Mouse (Mus musculus): ENCODE results near the gene Kmt2d.
"Not testable (repeated sequence)": the region's sequence is repeated elsewhere in the genome, so short reads cannot be mapped to it uniquely, and the experiment has no call there.

Kmt2d gene

DNA sequence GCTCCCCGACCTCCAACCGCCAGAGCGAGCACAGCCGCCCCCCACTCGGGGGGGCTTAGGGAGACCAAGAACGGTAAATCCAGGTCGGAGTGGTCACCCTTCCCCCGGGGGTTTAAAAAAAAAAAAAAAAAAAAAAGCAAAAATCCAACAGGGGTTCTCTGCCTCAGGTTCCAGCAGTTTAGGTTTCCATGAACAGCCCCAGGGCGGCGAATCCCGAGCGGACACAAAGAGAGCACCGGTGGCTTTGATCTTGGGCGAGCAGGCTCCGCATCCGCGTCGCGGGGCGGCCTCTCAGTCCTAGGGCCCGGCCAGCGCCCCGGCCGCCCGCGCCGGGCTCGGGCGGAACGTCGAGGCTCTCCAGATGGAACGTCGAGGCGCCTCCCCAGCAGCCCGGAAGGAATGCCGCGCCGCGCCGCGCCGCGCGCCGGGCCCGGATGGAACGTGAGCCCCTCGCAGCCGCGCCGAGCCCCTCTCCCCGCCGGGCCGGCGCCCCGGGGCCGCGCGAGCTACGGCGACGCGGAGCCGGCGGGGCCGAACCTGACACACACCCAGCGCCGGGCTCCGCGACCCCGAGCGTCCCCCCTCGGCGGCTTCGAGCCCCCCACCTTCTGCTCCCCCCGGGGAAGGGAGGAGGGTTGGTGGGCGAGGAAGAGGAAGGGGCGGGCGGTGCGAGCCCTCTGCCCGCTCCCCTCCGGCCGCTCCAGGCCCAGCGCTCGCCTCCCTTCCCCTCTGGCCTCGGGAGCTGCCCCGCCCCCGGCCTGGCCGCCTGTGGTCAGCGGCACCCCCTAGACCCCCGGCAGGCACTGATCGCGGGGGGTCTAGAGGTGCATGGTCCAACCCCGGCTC, at the start of gene Kmt2d:
TSS of gene Kmt2d (minus strand) at position 135 of the 846 bp plus-strand sequence.
- no peak for DNase-seq (ENCODE audit: low spot score in 2 of 2)

DNA sequence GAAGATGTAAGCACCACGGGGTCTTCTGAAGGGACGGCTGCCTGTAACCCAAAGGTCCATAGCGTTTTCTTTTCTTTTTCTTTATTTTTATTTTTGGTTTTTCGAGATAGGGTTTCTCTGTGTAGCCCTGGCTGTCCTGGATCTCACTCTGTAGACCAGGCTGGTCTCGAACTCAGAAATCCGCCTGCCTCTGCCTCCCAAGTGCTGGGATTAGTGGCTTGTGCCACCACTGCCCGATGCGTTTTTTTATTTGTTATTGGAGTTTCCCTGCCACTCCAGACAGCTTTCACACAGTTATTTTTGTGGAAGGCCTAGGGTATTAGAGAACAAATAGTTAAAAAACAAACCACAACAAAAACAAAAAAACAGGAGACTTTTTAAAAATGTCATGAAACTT, 47.5 kb upstream of the Kmt2d start:
- DNase-seq (ENCODE audit: low spot score in 2 of 2) = not testable (repeated sequence)

DNA sequence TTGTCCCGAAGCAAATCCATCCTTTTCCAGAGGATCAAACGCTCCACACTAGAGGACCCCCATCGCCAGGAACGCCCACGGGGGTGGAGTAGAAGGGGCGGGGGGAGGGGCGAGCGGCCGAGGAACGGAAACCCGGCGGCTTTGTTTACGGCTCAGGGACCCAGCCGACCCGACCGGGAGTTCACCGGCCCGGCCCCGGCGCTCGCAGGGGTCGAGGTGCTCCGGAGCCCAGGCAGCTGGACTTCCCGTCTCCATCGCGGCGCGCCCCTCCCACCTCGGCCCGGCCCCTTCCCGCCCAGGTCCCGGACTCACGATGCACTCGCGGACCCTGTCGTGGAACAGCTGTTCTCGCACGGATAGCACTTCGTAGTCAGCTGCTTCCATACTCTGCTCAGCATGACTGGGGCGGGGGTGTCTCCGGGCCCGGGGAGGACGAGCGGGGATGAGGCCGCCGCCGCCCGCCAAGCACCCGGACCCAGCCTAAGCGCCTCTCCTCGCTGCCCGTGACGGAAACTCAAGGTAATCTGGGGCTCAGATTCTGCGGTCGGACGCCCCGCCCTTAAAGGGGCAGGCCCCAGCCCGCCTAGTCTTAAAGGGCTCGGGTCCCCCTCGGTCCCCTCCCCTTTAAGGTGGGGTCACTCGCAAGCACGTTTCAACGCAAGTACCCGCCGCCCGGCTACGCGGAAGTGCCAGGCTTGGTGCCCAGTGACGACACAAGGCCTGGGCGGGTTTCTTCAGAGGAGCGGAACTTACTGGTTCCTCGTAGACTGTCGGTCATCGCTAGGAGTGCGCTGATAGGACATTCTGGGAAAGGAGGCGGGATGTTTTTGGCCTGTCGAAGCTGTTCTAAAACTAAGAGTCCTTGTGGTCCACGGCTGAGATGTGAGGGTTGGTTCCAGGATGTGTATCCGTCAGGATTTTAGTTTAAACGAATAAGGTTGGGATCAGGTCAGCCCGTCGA, 46.8 kb upstream of the Kmt2d start, which contains the start of gene Lmbr1l:
TSS of gene Lmbr1l (minus strand) at position 694 of the 961 bp plus-strand sequence.
- peak; percentile 96 to 98 for DNase-seq (ENCODE audit: low spot score in 2 of 2)

DNA sequence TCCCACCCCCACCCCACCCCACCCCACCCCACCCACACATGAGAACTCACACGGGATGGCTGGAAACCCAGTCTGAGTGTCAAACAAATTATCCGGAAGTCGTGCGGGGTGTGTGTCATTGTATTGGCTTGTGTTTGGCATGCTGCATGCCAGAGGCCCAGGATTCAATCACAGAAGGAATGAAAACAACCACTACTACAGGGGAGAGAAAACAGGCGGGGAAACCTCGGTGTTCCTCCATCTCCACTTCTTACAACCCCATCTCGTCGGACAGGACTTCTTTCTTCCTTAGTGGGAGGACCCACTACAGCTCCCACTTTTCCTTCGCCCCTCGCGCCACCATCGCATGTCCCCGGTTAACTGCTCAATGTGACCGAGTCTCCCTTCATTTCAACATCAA, 46.1 kb upstream of the Kmt2d start:
- DNase-seq (ENCODE audit: low spot score in 2 of 2) = no peak

DNA sequence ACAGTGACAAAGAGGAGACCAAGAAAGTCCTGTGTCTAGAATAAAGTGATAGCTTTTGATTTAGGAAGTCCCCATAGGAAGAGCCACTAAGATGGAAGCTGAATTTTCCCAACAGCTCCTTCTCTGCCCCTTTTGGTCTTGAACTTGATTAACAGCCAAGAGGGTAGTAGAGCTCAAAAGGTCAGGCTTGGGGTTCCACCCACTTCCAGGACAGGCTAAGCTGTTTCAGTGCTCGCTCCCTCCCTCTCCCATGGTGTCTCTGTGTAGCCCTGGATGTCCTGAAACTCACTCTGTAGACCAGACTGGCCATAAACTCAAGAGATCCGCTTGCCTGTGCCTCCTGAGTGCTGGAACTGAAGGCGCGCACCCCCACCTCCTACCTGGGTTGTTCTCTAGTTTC, 45.0 kb upstream of the Kmt2d start:
- no peak for DNase-seq (ENCODE audit: low spot score in 2 of 2)

DNA sequence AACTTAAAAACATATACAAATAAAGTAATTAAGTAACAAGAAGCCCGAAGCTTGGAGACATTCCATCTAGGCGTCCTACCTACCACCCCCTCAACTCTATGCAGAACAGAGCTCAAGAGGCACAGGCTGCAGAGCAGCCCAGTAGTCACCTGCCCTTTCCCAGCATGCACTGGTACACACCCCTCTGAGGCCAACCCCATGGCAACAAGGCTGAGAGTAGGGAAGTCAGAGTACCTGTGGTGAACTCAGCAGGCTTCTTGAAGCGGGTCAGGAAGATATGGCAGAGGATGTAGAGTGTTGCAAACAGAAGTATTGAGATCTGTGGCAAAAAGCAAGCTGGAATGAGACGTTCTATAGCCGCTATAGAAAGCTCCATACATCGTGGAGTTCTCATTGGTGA, 43.9 kb upstream of the Kmt2d start:
- no peak for DNase-seq (ENCODE audit: low spot score in 2 of 2)

DNA sequence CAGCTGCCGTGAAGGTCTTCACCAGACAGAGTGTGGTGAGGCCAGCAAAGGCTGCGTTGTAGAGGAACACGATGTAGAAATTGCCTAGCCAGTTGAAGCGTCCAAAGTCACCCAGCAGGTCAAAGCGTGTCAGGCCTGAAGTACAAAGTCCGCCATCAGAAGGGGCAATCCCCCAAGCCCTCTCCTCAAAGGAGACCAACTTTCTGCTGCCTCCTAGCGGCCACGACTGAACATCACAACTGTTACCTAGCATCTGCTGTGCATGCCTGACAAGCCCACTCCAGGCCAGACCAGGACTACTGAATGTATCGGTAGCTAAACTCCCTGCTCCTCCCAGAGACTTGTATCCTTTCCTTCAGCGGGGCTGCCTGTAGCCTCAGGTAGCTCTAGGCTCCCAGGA, 33.7 kb upstream of the Kmt2d start:
- DNase-seq (ENCODE audit: low spot score in 2 of 2) = no peak

DNA sequence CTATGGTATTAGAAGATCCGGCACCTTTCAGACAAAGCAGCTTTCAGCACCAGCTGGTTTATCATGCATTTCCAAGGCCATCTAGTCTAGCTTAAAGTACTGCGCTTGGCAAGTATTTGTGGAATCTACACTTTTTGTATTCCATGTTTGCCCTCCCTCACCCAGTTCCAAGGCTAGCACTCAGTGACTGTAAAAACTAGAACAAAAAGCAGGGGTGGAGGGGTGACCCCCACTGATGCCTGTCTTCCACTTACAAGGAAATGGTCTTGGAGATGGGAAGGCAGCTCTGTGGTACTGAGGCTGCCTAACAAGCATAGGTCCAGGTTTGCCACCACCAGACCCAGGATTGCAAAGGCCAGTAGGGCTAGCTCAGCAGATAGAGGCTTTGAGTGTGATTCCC, 31.6 kb upstream of the Kmt2d start:
- no peak for DNase-seq (ENCODE audit: low spot score in 2 of 2)

DNA sequence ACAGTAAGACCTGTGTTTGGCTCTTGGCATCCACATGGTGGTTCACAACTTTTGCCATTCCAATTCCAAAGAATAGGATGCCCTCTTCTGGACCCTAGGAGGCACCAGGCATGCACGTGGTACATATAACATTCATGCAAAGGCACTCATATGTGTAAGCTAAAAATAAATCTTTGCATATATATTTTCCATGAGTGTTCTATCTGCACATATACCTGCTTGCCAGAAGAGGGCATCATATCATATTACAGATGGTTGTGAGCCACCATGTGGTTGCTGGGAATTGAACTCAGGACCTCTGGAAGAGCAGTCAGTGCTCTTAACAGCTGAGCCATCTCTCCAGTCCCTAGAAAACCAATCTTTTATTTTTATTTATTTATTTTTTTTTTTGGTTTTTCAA, 30.5 kb upstream of the Kmt2d start:
- DNase-seq (ENCODE audit: low spot score in 2 of 2) = no peak

DNA sequence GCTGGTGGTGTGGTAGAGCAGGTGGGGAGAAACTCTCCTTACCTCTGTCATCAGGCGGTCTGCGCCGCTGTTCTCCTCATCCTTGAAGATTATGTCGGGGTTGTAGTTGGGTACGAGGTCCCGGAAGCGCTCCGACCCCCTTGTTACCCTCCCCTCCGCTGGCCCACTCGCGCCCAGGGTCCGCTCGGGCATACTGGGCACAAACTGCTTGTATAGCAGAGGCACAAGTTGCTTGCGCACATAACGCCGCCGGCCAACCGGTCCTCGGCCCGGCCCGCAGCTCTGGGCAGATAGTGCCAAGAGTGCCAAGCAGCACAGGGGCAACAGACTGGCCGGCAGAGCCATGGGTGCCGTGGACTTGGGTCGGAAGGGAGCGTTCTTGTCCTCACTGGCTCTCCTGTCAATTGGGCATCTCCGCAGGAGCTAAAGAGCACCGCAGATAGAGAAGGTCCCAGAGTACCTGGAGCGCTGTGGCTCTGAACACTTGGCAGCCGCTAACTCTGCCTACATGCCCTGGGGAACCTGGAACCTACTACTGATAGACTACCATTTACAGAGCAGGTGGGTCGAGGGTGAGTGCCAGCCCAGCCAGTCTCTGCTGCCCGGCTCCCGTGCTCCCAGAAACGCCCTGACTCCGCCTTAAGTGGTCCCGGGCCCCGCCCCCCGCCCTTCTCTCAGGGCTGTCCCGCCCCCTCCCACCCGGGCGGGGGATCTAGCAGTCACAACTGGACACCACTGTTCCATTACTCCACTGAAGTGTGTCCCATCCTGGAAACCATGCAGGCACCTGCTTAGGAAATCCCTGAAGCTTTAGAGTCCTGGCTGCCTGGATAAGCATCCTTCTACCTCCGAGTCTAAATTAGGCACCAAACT, 27.2 kb upstream of the Kmt2d start, which contains the start of gene Dhh:
TSS of gene Dhh (minus strand) at position 613 of the 873 bp plus-strand sequence.
- no peak for DNase-seq (ENCODE audit: low spot score in 2 of 2)

DNA sequence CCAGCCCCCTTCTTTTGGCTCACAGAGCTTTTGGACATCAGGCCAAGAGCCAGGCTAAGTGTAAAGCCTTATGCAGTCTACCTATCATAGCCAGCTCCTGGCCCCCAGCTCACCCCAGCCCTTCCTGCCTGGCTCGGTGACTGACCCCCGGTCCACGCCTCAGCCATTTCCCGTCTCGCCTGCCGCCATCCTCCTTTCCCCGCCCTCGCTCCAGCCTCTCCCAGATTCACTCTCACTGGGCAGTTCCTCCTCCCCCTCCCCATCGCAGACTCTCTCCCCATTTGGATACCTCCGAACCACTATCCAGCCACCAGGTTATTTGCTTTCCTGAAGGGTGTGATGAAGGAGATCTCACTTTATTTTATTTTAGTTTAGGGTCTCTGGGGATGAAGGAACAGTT, 26.5 kb upstream of the Kmt2d start:
- DNase-seq (ENCODE audit: low spot score in 2 of 2) = no peak

DNA sequence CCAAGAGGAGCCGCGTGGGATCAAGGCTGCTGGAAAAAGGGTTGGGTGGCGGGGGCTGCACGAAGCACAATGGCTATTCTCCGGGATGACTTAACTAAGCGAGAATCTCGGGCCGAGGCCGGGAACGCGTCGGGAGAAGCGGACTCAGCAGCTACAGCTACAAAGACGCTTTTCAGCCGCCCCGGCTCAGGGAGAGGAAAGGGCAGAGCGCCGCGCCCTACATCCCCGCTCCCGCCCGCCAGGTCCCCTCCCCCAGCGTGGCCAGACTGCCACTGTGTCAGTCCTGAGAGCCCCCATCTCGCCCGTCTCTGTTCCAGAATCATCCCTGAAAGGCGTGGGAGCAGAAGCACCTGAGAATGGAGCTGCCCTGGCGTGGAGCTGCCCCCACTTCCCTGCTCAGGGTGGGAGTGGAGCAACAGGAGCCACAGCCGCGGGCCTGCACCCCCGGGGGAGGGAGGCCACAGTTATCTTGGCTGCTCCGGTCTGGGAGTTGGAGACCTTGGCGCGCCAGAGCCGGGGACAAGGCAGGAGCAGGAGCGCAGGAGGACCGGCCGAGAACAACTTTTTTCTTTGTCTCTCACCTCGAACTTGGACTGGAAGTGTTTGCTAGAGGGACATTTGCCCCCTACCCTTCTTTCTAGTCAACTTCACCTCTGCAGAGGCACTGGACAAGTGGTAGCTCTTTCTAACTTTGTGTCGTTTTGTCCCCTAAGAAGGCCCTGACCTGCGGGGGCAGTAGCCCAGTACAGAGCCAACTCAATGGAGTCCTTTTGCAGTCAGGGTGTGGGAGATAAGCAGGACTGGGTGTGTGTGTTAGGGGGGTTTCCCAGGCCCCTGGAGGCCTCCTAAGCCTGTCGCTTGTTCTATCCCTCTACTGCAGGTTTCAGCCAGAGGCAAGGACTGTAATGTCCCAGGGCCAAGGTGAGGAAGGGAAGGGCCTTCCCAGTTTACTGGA, 24.9 kb upstream of the Kmt2d start:
- no peak for DNase-seq (ENCODE audit: low spot score in 2 of 2)

DNA sequence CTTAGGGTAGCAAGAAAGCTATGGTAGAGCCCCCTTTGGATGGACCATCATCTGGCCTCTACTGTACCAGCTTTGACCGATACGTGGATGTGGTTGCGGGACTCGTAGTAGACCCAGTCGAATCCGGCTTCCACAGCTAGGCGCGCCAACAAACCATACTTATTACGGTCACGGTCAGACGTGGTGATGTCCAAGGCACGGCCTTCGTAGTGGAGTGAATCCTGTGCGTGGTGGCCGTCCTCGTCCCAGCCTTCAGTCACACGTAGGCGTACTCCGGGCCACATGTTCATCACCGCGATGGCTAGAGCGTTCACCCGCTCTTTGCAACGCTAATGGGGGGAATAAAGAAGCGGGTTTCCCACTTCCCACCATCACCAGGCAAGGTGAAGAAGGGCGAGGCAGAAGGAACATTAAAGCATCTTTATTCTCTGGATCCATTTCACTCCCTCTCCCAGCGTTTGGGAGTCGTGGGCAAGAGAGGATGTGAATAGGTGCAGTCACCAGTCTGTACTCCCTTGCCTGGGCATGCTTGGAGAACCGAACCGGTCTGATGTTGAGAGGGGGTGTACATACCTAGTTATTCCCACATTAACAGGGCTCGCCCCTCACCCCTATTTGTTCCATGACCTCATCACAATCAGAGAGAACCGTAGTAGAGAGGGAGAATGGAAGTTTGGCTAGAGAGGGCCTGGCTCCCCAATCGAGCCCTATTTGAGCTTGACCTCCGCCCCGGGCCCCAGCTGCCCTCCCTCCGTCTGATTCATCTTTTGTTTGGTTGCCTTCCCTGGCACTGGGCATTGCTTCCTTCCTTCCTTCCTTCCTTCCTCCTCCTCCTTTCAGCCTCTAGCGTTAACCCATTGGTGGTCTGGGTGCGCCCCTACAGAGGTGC, 24.0 kb upstream of the Kmt2d start:
- no peak for DNase-seq (ENCODE audit: low spot score in 2 of 2)

DNA sequence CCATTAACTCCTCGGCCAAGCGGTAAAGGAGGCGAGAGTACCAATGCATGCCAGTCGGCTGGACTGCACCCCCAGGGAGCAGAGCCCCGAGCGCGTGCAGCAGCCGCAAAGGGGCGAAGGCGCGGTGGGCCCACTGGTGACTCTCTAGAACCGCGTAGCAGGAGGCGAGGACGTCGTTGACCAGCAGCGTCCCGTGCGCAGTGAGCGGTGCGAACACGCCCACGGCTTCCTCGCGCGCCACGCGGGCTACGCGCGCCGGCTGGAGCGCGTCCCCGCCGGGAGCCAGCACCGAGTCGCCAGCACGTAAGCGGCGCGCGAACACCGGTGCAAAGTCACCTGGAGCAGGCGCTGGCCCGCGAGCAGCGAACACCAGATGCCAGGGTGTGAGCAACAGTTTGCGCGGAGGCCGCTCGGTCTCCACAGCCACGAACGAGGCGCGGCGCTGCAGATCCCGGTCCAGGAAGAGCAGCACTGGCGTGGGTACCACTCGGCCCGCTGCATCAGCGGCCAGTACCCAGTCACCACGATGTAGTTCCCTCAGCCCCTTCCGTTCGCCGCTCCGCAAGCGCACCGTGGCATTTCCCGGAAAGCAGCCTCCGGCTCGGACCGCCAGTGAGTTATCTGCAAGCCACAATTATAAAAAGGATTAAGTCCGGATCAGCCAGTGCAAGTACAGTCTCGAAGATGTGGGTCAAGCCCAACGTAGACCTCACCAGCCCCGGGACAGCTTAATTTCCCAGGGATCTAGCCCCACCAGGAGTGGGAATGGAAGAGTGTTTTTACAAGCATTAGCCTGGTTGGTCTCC, 23.1 kb upstream of the Kmt2d start, which contains the start of gene Rhebl1:
TSS of gene Rhebl1 (minus strand) at position 601 of the 806 bp plus-strand sequence.
- DNase-seq (ENCODE audit: low spot score in 2 of 2) = no peak

DNA sequence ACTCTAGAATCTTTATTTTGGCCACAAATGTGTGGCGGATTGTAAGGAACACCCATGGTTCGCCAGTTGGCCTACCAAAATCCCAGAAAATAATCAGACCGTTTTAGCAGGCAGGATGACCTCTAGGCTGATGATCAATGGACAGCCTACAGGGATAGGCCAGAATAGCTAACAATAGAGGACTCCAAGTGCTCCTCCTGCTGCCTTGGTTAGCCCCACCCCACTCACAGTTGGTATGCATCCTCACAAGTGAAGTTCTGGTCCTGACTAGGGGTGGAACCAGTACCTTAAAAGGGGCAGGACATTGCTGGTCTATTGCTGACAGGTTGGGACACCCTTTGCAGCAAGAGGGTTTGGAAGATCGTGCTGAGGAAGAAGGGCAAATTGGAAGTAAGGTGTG, 22.0 kb upstream of the Kmt2d start:
- no peak for DNase-seq (ENCODE audit: low spot score in 2 of 2)

DNA sequence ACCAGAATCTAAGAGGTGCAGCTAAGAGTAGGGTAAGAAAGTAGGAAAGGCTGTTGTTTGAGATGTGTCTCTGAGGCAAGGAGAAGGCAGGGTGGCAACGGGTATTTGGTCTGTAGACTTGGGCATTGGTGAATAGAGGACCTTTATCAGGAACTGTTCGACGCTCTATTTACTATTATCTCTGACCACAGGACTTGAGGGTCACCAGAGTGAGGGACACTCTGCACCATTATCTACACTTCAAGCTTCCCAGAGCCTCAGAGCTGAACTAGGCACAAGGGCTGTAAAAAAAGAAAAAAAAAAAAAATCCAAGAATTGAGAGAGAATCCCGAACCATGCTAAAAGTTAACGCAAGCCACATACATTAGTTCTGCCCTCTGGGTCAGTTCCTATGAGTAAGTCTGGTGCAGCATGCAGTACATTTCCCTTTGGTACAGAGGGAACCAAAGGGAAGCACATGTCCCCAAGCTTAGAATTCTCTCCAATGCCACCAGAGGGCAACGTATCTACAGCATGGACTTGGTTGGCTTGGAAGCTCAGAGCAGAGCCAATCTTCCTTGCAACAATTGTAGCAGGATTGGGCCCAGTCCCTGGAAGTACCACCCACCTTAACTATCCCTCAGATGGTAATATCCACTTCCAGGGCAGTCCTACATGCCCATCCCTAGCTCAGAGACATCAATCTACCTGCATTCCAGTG, 21.1 kb upstream of the Kmt2d start:
- no peak for DNase-seq (ENCODE audit: low spot score in 2 of 2)

DNA sequence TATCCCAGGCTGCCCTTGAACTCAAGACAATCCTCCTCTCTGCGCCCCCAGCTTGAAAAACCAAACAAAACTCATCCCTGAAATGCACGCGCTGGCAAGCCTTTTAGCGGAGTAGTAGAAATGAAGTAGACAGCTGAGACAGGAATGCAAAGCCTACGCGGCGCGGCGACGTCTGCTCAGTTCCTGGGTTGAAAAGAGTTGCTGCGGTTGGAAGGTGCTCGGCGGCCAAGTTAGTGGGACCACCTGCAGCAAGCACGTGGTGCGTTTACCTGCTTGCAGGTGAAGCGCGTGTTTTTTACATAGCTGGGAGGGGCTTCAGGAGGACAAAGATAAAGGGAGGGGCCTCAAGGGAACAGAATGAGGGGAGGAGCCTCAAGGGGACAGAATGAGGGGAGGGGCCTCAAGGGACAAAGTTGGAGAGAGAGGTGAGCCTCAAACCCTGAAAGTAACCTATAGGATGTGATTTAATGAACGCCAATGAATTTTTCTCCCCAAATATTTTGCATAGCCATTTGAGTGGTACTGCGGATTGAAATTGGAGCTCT, 20.3 kb upstream of the Kmt2d start:
- DNase-seq (ENCODE audit: low spot score in 2 of 2) = no peak

Measured in frontal cortex, postnatal 25 days (tissue).